Mouse (Mus musculus): ENCODE results near the gene Vamp4.

The Vamp4 gene

DNA sequence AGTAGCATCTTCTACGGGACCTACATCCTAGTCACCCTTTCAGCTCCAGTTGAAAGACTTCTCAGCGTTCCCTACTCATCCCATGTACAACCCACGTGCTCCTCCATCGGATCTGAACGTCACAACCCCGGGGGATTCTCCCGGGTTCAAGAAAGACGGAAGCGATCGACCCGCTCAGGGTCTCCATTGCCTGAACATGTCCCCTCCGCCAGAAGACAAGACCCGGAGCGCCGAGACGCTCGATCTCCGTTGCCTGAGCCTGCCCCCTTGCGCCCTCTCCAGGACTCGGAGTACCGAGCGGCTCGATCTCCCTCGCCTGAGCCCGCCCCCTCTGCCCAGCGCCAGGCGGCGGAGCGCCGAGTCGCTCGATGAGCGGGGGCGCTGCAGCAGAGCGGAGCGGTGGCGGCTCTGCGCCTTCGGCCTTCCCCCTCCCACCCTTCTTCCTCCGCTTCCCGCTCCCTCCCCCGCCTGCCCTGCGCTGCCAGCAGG lies at the start of gene Vamp4:
Vamp4 (plus strand) TSS at position 256 of the 489 bp plus-strand sequence.
- peak; percentile 96 for DNase-seq

DNA sequence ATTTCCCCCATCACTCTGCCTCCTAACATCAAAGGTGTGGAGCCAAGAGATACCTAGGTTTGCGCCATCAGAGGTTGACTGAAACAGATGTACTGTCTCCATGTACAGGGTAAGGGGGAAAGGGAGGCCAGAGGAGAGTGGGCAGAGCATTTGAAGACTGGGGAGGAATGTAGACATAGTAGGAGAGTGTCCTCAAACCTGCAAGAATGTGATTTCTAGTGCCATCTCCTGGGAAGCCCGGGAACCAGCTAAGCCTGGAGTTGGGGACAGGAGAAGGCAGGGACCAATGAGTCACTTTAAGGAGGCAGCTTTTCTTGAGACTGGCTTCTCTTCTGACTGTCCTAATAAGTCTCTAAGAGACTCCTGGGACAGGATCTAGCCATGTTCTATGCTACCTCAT lies 40.7 kb upstream of the Vamp4 start:
- peak; percentile 27 for DNase-seq

- DNase-seq, result no peak
Observed at GRCm38 (mm10) chr1:162530666-162531065, 39.6 kb upstream of the Vamp4 start.

GRCm38 (mm10) chr1:162531584-162531983 lies 38.7 kb upstream of the Vamp4 start:
- no peak for DNase-seq

GRCm38 (mm10) chr1:162532330-162532729 lies 38.0 kb upstream of the Vamp4 start:
- no peak for DNase-seq

DNA sequence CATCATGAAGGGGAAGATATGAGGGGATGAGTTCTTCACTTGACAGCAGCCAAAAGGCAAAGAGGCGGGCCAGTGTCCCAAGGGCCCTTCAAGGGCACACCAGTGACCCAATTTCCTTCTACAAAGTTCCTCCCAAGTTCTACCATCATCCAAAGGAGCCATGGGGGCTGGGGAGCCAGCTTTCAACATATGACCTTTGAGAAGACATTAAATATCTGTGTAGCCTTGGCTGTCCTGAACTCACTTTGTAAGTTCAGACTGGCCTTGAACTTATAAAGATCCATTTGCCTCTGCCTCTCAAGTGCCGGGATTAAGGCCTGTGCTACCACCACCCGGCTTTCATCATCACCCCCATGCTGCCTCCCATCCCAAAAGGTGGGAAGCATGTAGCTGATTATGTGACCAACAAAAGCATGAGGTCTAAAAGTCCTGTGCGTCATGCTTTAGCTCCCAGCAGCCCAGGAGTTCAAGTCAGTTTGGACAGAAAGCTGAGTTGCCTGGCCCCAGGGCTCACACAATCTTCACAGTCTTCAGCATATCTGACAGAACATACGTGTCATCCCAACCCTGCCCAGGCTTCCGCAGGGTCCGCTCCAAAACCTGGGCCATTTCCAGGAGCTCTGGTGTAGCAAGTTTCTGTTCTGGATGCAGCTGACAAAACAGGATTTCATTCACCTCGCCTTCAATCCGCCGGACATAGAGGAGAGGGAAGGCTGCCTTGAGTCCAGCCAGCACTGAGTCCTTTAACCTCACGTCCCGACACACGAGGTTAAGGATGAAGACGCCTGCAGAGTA lies 36.4 kb upstream of the Vamp4 start:
- no peak for DNase-seq

- no peak for DNase-seq
Observed at GRCm38 (mm10) chr1:162543231-162543630, 27.1 kb upstream of the Vamp4 start.

GRCm38 (mm10) chr1:162547607-162548006 lies 22.7 kb upstream of the Vamp4 start:
- no peak for DNase-seq

DNA sequence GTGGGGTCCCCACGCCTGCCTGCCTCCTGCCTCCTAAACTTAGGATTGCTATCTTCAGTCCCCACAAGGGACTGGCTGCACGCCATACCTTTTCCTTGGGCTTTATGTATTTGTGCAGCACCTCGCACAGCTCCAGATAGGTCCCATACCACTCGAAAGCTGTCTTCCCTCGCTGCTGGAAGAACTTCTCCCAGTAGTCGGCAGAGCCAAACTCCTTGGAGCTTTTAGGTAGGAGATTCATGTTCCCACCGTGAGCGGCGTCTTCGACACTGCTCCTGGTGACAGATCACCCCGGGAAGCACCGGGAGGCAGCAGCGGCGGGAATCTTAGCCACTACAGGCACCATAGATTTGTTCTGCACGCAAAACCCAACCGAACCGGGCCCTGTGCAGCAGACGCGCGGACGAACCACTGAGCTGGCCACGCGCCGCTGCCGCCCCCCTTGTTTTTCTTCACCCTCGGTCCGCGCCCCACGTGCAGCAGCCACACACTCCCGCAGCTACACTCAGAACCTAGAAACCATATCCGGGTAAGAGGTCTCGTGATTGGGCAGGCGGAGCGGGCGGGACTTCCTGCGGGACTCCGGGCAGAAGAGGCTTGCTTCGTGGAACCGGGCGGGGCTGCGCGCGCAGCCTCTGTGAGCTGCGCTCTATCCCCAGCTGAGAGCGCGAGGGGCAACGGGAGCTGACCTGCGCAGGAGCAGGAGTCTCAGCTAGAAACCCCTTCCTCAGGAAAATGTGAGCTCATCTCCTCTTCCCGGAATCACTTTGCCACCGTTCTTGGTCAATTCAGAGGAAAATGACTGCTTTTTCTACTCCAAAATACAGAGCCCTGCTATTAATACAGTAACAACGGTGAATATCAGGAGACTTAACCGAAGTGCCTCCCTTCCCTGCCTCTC lies 22.0 kb upstream of the Vamp4 start, which contains the start of gene Mettl13:
Mettl13 (minus strand) TSS at position 536 of the 901 bp plus-strand sequence.
- peak; percentile 93 for DNase-seq

- no peak for DNase-seq
Observed at GRCm38 (mm10) chr1:162548917-162549613, 21.2 kb upstream of the Vamp4 start.

DNA sequence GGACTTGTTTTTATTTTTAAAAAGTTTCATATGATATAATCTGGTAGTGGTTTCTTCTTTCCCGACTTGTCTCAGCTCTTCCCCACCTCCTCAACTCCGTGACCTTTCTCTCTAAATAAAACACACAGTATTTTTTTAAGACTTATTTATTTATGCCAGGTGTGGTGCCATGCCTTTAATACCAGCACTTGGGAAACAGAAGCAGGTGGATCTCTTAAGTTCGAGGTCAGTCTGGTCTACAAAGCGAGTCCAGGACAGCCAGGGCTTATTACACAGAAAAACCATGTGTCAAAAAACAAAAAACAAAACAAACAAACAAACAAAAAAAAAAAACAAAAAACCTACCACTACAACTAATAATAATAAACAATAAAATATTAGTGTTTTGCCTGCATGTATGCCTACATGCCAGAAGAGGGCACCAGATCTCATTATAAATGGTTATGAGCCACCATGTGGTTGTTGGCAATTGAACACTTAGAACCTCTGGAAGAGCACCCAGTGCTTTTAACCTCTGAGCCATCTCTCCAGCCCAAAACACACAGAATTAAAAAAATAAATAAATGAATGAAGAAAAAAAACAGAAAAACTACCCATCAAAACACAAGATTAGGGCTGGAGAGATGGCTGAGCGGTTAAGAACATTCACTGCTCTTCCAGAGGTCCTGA lies 20.6 kb upstream of the Vamp4 start:
- DNase-seq, result peak; percentile 29

- no peak for DNase-seq
Observed at GRCm38 (mm10) chr1:162552956-162553355, 17.4 kb upstream of the Vamp4 start.

DNA sequence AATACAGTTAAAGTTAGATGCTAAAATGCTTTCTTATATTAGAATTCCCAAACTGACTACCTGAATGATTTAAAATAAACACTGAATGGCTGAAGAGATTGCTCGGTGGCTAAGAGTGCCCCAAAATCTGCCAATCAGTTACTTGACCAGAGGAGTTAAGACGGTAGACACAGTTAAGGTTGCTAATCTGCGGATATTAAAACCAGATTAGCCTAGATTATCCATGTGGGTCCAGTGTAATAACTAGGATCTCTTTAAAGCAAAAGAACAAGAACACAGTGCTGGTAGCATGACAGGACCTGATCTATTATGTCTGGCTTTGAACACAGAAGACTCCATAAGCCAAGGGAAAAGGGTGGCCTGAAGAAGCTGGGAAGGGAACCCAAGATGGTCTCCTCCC lies 16.1 kb upstream of the Vamp4 start:
- no peak for DNase-seq

DNA sequence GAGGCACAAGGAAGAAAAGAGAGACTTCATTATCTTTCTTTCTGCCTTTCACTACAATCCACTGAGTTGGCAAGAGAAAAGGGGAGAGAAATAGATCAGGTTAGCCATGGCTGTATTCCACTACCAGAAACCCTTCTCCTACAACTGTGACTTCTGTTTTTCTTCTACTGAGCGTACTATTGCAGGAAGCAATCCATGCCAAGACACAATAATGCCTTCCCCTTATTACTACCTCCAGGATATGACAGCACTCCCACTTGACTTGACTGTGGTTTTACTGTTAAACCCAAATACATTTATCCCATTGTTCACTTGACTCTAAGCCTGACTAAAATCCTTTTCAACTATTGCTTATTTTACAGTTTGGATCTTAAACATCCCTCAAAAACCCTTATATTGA lies 7.1 kb upstream of the Vamp4 start:
- DNase-seq, result no peak

- peak; percentile 60 for DNase-seq
Observed at GRCm38 (mm10) chr1:162564992-162565391, 5.3 kb upstream of the Vamp4 start.

GRCm38 (mm10) chr1:162567351-162567750 lies 3.0 kb upstream of the Vamp4 start:
- no peak for DNase-seq

DNA sequence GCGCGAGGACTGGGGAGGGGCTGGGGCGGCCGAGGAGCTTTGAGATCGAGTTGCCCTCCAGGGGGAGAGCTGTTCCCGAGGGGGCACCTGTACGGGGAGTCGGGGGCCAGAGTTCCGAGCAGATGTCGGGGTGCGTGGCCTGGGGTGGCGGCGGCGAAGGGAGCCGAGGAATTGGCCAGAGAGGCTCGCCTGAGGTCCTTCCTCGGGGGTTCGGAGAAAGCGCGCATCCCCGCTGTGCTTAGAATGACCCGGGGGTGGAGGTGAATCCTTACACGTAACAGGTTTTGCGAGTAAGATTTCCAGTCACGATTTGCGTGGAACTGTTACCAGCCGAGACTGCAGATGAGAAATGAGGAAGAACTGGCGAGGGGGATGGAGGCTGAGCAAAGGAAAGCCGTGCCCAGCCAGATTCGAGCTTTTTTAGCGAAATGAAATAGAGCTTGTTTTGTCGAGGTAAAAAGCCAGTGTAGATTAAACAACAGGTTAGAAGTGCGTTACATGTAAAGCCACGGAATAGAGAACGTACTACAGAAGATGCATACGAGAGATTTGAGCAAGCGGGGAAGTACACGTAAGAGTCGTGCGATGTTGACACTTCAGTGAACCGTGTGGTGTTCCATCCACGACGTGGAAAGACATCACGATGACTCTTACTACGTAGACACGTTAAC lies 751 bp downstream of the Vamp4 start:
- peak; percentile 15 for DNase-seq

DNA sequence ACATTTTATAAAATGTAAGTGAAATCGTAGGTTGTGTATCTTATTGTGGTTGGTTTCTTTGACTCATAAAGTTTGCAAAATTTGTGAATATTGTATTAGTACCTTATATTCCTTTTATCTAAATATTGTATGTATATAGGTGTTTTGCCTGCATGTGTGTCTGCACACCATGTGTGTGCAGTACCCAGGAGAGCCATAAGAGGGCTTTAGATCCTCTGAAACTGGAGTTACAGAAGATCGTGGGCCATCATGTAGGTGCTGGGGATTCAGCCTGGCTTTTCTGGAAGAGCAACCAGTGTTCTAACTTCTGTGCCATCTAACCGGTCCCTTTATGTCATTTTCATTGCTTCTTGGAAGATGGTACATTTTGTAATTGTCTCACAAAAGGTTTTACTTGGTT lies 4.8 kb downstream of the Vamp4 start:
- DNase-seq, result no peak

- DNase-seq, result no peak
Observed at GRCm38 (mm10) chr1:162582884-162583283, 12.6 kb downstream of the Vamp4 start.

DNA sequence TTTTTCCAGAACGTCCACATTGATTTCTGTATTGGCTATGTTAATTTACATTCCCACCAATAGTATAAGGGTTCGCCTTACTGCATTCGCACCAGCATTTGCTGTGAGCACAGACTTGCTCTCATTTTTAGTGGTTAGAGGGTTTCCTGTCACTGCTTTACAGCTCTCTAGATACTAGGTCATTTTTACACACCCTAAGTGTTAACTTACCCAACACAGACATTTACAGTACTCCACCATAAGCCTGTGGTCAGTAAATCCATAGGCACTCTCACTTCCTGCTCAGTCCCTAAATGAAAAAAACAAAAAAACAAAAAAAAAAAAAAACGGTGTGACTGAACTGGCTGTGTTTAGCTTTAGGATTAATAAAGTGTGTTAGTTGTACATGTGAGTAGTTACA lies 16.0 kb downstream of the Vamp4 start:
- no peak for DNase-seq

- DNase-seq, result peak; percentile 9
Observed at GRCm38 (mm10) chr1:162588606-162589005, 18.3 kb downstream of the Vamp4 start.

GRCm38 (mm10) chr1:162589443-162589842 lies 19.1 kb downstream of the Vamp4 start:
- DNase-seq, result peak; percentile 28

Measured in lung, postnatal 10 days (tissue).